Mouse (Mus musculus) CD4-positive, CD25-positive, alpha-beta regulatory T cell, adult 2 months (primary cell): ENCODE data around the gene Clasrp.
A peak's percentile ranks its signal among the peaks of the same experiment; 100 is the strongest.

ENCODE experiments used
- DNase-seq: peaks from one replicate; pipeline ENCODE4 v3.0.0-alpha.2; 2012; ENCODE audit warnings: low read depth, low spot score

The Clasrp gene

GRCm38 (mm10) chr7:19603849-19604605, at the start of gene Clasrp:
Gene Clasrp (minus strand): TSS chr7:19604486.
- DNase-seq: peak; percentile 97

GRCm38 (mm10) chr7:19652614-19653013, 48.3 kb upstream of the Clasrp start:
- no peak for DNase-seq

- DNase-seq: no peak
These were observed 46.9 kb upstream of the Clasrp start for GRCm38 (mm10) chr7:19651063-19651786.

- no peak for DNase-seq
These were observed 36.9 kb upstream of the Clasrp start for GRCm38 (mm10) chr7:19641223-19641622.

- DNase-seq: no peak
These were observed 31.0 kb upstream of the Clasrp start for GRCm38 (mm10) chr7:19635074-19635827.

GRCm38 (mm10) chr7:19634591-19634990, 30.3 kb upstream of the Clasrp start:
- no peak for DNase-seq

- DNase-seq: no peak
These were observed 29.6 kb upstream of the Clasrp start for GRCm38 (mm10) chr7:19633855-19634254.

GRCm38 (mm10) chr7:19633197-19633596, 28.9 kb upstream of the Clasrp start:
- no peak for DNase-seq

GRCm38 (mm10) chr7:19632720-19633119, 28.4 kb upstream of the Clasrp start:
- no peak for DNase-seq

GRCm38 (mm10) chr7:19632275-19632674, 28.0 kb upstream of the Clasrp start:
- DNase-seq: no peak

GRCm38 (mm10) chr7:19629361-19629734, 25.1 kb upstream of the Clasrp start, which contains the start of gene Relb:
Gene Relb (minus strand): TSS chr7:19629438.
- peak; percentile 95 for DNase-seq

- peak; percentile 98 for DNase-seq
These were observed 24.5 kb upstream of the Clasrp start for GRCm38 (mm10) chr7:19628536-19629360.

GRCm38 (mm10) chr7:19628192-19628535, 23.9 kb upstream of the Clasrp start:
- DNase-seq: no peak

- peak; percentile 31 for DNase-seq
These were observed 23.4 kb upstream of the Clasrp start for GRCm38 (mm10) chr7:19627721-19628120.

- no peak for DNase-seq
These were observed 19.1 kb upstream of the Clasrp start for GRCm38 (mm10) chr7:19623433-19623832.

GRCm38 (mm10) chr7:19622241-19622640, 18.0 kb upstream of the Clasrp start:
- DNase-seq: no peak

- DNase-seq: no peak
These were observed 16.5 kb upstream of the Clasrp start for GRCm38 (mm10) chr7:19620811-19621210.

- peak; percentile 85 for DNase-seq
These were observed 14.9 kb upstream of the Clasrp start for GRCm38 (mm10) chr7:19619004-19619801.

- DNase-seq: no peak
These were observed 10.8 kb upstream of the Clasrp start for GRCm38 (mm10) chr7:19615036-19615577.

- DNase-seq: no peak
These were observed 6.7 kb upstream of the Clasrp start for GRCm38 (mm10) chr7:19610969-19611368.
